Mouse (Mus musculus) forebrain, postnatal 0 days (tissue): ENCODE measurements around the gene Krt36. TPM values are rescaled to one million over a fixed set of nuclear protein-coding genes. Genes with fewer than 3 reads are reported as not detected.

ENCODE experiments used
- ATAC-seq: fragments of 200-750 bp; cut with Nextera tagmentation; 2 replicates; pipeline ENCODE4 v1.8.0; 2017; ENCODE audit warnings: mild to moderate bottlenecking, moderate library complexity
- DNase-seq: peaks from one replicate; pipeline ENCODE4 v3.0.0-alpha.2; 2015
- H3K27ac ChIP-seq: fragments of 300-500 bp; sonication (generic); 2 replicates; pipeline ENCODE4 v1.5.1; 2014; ENCODE audit warnings: low read depth, mild to moderate bottlenecking, antibody characterized with exemption, low read length, moderate library complexity, mixed read lengths
- H3K27me3 ChIP-seq: fragments of 300-500 bp; sonication (generic); 2 replicates; pipeline ENCODE4 v1.6.1; 2014; ENCODE audit warnings: mild to moderate bottlenecking, low read length, mixed read lengths; ENCODE audit not compliant: insufficient read depth
- H3K36me3 ChIP-seq: fragments of 300-500 bp; sonication (generic); 2 replicates; pipeline ENCODE4 v1.6.1; 2014; ENCODE audit warnings: mild to moderate bottlenecking, moderate library complexity; ENCODE audit not compliant: insufficient read depth
- H3K4me1 ChIP-seq: fragments of 300-500 bp; sonication (generic); 2 replicates; pipeline ENCODE4 v1.6.1; 2014; ENCODE audit warnings: antibody characterized with exemption; ENCODE audit not compliant: insufficient read depth
- H3K4me2 ChIP-seq: fragments of 300-500 bp; sonication (generic); 2 replicates; pipeline ENCODE4 v1.6.1; 2014; ENCODE audit warnings: low read depth, mild to moderate bottlenecking, moderate library complexity
- H3K4me3 ChIP-seq: fragments of 300-500 bp; sonication (generic); 2 replicates; pipeline ENCODE4 v1.5.1; 2014; ENCODE audit warnings: low read depth, low read length, mixed read lengths
- H3K9ac ChIP-seq: fragments of 300-500 bp; sonication (generic); 2 replicates; pipeline ENCODE4 v1.6.1; 2014; ENCODE audit warnings: mild to moderate bottlenecking
- H3K9me3 ChIP-seq: fragments of 300-500 bp; sonication (generic); 2 replicates; pipeline ENCODE4 v1.6.1; 2016; ENCODE audit warnings: low read length
- CTCF ChIP-seq: sonication (generic); IDR thresholded peaks from 2 replicates; pipeline ENCODE4 v1.5.1; 2016; ENCODE audit warnings: antibody characterized with exemption, control low read depth, low read depth
- WGBS: fragments of 180-500 bp; shearing (Covaris S2); extraction: QIAGEN DNeasy Blood & Tissue Kit; methylation state at CpG from one replicate; pipeline ENCODE4 v1.1.7; 2014; 5-methylcytosine and 5-hydroxymethylcytosine counted together
- polyA plus RNA-seq: library from polyadenylated mRNA; unstranded; fragments of >200 nt; fragmentation: Nextera tagmentation; extraction: Ambion mirVana; gene quantifications from 2 replicates; pipeline ENCODE4 v1.2.1, GENCODE M21; 2015
- total RNA-seq: library from RNA; depleted of rRNA; stranded (reverse); fragments of >200 nt; gene quantifications from 2 replicates; pipeline ENCODE4 v1.2.3, GENCODE M21; 2014; rRNA removed

The Krt36 gene
- total and polyA plus RNA-seq, 2 experiments from 2014 or later = not detected

DNA sequence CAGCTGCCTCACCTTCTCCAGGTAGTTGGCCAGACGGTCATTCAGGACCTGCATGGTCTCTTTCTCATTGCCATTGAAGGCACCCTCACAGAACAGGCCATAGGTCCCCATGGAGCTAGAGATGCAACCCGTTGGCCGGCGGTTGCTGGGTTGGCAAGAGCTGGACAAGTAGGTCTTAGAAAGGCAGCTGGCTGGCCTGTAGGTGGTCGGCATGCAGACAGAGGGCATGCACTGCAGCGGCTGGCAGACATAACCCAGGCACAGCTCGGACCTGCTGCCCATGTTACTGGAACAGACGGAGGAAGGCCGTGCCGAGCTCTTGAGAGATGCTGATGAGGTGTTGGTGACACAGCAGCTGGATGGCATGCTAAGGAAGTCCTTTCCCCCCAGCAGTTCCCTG is 17.6 kb downstream of the Krt36 start, which contains the start of gene Krt32:
Gene Krt32, minus strand, starts transcription at position 366 of the 400 bp plus-strand sequence.
- H3K27me3 ChIP-seq = no peaks in the 10 kb centered on the region
- no peak for TF ChIP-seq CTCF
- DNase-seq (no peak), ATAC-seq (no peak)
- no peaks in the 10 kb centered on the region for H3K36me3 ChIP-seq
- H3K27ac ChIP-seq = no peak within 1 kb of the TSS
- H3K4me2 ChIP-seq = no peak within 1 kb of the TSS
- H3K4me3 ChIP-seq = no peak within 1 kb of the TSS
- no peaks in the 10 kb centered on the region for H3K4me1 ChIP-seq
- no peaks in the 10 kb centered on the region for H3K9me3 ChIP-seq
- 96% methylated on average over 10 of the region's 10 CpGs for WGBS
- H3K9ac ChIP-seq = no peak within 1 kb of the TSS

DNA sequence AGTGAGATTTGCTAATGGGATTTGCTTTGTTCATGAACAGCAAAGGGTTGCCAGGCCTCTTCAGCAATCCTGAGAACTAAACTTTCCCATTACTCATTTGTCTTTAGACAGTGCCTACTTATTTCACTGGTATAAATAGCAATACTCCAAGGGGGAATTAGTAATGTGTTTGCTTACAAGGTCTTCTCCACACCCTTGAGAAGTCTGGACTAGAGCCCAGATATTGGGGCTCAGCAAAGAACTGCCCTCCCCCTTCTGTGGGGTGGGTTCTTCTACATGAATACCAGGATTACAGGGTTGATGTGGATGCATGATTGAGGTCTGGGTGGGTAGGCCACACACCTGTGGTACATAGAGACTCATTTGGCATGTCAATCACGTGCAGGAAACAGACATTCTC is 31.6 kb downstream of the Krt36 start:
- Histone ChIP-seq H3K4me3 (no peak overlapping the region), H3K27ac (no peak overlapping the region), H3K9ac (no peak overlapping the region), H3K27me3 (no peaks in the 10 kb centered on the region), H3K36me3 (no peaks in the 10 kb centered on the region), H3K9me3 (no peaks in the 10 kb centered on the region), H3K4me2 (no peak overlapping the region), H3K4me1 (no peaks in the 10 kb centered on the region)
- no peak for DNase-seq
- no peak for TF ChIP-seq CTCF
- WGBS = 63% methylated on average over 1 of the region's 1 CpGs
- ATAC-seq = no peak

DNA sequence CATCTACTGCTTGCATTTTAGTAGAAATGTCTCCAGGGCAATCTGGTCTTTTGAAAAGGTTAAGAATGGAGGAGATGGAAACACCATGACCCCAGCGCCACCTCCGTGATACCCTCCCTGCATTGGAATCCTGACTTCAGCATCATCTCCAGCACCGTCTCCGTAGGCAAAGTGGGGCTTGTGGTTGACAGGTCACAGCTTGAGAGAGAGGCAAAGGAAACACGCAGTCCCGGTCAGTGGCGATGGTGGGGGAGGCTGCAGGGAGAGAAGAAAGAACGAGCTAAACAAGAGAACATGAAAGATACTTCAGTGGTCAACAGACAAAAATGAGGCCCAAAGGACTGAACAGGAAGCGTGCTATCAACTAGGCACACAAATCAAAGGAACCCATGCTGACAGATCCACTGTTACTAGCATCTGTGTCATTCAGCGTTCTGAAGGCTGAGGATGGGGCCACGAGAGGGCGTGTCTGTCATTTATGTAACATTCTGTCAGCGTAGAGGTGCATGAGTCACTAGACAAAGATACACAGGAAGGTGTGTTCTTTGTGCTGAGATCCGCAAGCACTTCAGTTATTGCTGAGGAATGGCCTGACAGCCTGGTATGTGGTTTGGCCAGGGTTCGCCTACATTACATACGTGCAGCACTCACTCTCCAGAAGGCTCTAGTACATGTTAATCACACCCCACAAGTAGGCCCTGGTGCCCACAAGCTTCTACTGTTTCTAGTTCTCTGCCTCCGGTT is 38.0 kb downstream of the Krt36 start:
- no peak for DNase-seq
- WGBS = 89% methylated on average over 17 of the region's 17 CpGs
- H3K36me3 ChIP-seq = no peaks in the 10 kb centered on the region
- no peak overlapping the region for H3K4me2 ChIP-seq
- H3K9me3 ChIP-seq = no peaks in the 10 kb centered on the region
- no peak overlapping the region for H3K4me3 ChIP-seq
- no peak overlapping the region for H3K27ac ChIP-seq
- H3K27me3 ChIP-seq = no peaks in the 10 kb centered on the region
- no peak for ATAC-seq
- no peak for TF ChIP-seq CTCF
- no peak overlapping the region for H3K9ac ChIP-seq
- H3K4me1 ChIP-seq = no peaks in the 10 kb centered on the region

DNA sequence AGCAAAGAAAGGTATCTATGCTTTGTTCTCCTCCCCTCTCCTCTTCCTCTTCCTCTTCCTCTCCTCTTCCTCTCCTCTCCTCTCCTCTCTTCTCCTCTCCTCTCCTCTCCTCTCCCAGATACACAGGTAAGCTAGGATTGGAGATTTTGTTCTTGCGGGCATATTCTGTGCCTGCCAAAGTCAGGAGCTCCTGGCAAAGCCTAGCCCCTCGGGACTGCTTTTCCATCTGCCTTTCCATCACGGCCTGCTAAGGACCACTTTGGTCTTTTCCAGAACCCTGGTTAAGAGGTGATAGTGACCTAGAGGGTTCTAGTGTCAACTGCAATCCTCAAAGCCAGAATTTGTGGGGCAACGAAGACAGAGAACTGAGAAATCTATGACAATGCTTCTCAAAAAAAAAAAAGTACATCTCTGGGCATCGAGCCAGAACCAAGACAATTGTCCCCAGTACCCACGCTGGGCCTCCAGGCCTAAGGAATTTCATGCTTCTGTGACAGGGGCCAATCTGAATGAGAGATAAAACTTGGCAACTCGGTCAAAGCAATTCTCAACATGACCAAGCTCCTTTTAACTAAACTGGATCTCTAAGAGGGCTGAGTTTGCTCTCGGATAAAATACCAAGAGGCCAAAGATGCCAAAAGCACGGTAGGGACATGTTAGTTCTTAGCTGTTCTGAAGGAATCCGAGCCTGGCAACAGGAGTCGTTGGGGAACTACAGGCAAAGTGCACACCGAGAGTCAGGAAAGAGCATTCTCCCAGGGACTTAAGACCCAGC is 39.0 kb downstream of the Krt36 start:
- Histone ChIP-seq H3K9ac (no peak overlapping the region), H3K36me3 (no peaks in the 10 kb centered on the region), H3K27me3 (no peaks in the 10 kb centered on the region), H3K4me1 (no peaks in the 10 kb centered on the region), H3K27ac (no peak overlapping the region), H3K9me3 (no peaks in the 10 kb centered on the region), H3K4me3 (no peak overlapping the region), H3K4me2 (no peak overlapping the region)
- DNase-seq (no peak), ATAC-seq (no peak)
- no peak for TF ChIP-seq CTCF
- 52% methylated on average over 12 of the region's 12 CpGs for WGBS

DNA sequence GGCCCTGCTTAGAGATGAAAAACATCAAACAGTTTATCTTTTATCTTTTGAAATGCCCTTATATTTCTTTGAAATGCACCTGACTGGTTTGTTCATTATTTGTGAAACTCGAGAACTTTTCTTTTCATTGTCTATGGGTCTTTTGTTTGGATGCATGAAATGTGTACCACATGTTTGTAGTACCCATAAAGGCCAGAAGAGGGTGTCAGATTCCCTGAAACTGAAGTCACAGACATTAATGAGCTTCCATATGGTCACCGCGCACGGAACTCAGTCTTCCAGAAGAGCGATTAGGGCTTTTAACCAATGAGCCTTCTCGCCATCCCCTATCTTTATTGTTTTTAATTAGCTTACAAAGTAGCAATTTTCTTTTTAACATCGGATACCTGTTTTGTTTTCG is 46.6 kb downstream of the Krt36 start:
- H3K4me2 ChIP-seq = no peak overlapping the region
- H3K27me3 ChIP-seq = no peaks in the 10 kb centered on the region
- no peak overlapping the region for H3K27ac ChIP-seq
- DNase-seq (no peak), ATAC-seq (no peak)
- no peaks in the 10 kb centered on the region for H3K4me1 ChIP-seq
- no peaks in the 10 kb centered on the region for H3K9me3 ChIP-seq
- no peak overlapping the region for H3K9ac ChIP-seq
- H3K4me3 ChIP-seq = no peak overlapping the region
- 0 out of 2 replicates have a peak, but pooled peaks have one; percentile 25 for TF ChIP-seq CTCF
- 56% methylated on average over 8 of the region's 8 CpGs for WGBS
- H3K36me3 ChIP-seq = no peaks in the 10 kb centered on the region

DNA sequence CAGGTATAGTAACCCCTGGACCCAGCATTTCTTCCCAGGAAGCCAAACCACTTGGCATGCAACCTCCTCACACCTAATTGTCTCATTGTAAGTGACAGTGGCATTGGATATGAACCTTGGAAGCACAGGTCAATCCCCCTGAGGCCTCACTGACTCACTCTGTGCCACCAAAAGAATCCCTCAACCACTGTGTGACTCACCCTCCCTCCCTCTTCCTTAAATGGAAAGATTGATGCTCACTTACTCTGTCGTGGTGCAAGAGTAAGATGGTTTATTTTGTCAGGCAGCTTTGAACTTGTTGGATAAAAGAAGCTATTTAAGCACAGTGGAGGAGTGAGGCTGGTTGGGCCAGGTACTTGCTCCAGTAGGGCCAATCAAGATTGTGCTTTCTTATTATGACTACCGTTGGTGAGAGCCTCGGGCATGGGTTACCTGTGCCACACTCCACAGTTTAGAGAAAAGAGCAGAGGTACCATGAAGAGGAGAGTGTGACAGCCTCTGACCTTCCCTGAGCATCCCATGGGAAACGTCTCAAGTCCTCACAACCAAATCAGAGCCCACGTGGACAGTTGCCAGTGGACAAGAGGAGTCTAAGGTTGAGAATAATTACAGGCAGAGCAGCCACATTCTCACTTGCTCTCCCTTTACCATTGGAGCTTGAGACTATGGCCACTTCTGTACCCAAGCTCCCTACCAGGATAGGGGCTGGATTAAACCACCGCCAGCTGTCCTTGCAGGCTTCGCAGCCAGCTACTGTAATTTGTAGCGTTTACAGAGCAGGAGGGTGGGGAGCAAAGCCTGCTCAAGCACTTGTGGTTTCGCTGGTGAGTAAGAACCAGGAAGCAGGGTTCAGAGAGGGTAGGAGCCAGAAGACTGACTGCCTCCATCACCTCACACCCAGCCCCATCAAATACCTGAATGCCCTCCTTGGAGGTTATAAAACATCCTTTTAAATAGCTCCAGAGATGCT is 49.5 kb downstream of the Krt36 start:
- no peak overlapping the region for H3K9ac ChIP-seq
- no peaks in the 10 kb centered on the region for H3K36me3 ChIP-seq
- H3K27ac ChIP-seq = no peak overlapping the region
- no peak for DNase-seq
- no peak overlapping the region for H3K4me2 ChIP-seq
- WGBS = 77% methylated on average over 9 of the region's 9 CpGs
- H3K27me3 ChIP-seq = no peaks in the 10 kb centered on the region
- no peak for ATAC-seq
- no peak overlapping the region for H3K4me3 ChIP-seq
- no peaks in the 10 kb centered on the region for H3K4me1 ChIP-seq
- no peak for TF ChIP-seq CTCF
- H3K9me3 ChIP-seq = no peaks in the 10 kb centered on the region

Other genes starting within 250 kb of the Krt36 start
- not detected in 2 replicates for gene Gm11568, start 247.7 kb downstream of the Krt36 start, total RNA-seq
- gene Gm11568, start 247.7 kb downstream of the Krt36 start, polyA plus RNA-seq = not detected in 2 replicates
- not detected in 2 replicates for gene Gm11559, start 241.2 kb downstream of the Krt36 start, total RNA-seq
- not detected in 2 replicates for gene Gm11559, start 241.2 kb downstream of the Krt36 start, polyA plus RNA-seq
- gene Krtap9-1, start 232.2 kb downstream of the Krt36 start, total RNA-seq = not detected in 2 replicates
- not detected in 2 replicates for gene Krtap9-1, start 232.2 kb downstream of the Krt36 start, polyA plus RNA-seq
- gene Gm11567, start 226.4 kb downstream of the Krt36 start, total RNA-seq = not detected in 2 replicates
- gene Gm11567, start 226.4 kb downstream of the Krt36 start, polyA plus RNA-seq = not detected in 2 replicates
- not detected in 2 replicates for gene Krtap31-1, start 197.7 kb downstream of the Krt36 start, total RNA-seq
- gene Krtap31-1, start 197.7 kb downstream of the Krt36 start, polyA plus RNA-seq = not detected in 2 replicates
- gene Gm11565, start 190.9 kb downstream of the Krt36 start, total RNA-seq = not detected in 2 replicates
- not detected in 2 replicates for gene Gm11565, start 190.9 kb downstream of the Krt36 start, polyA plus RNA-seq
- not detected in 2 replicates for gene Krtap31-2, start 169.3 kb downstream of the Krt36 start, total RNA-seq
- not detected in 2 replicates for gene Krtap31-2, start 169.3 kb downstream of the Krt36 start, polyA plus RNA-seq
- gene Krtap9-5, start 157.2 kb downstream of the Krt36 start, total RNA-seq = not detected in 2 replicates
- not detected in 2 replicates for gene Krtap9-5, start 157.2 kb downstream of the Krt36 start, polyA plus RNA-seq
- not detected in 2 replicates for gene Krtap29-1, start 126.6 kb downstream of the Krt36 start, total RNA-seq
- gene Krtap29-1, start 126.6 kb downstream of the Krt36 start, polyA plus RNA-seq = not detected in 2 replicates
- not detected in 2 replicates for gene Krtap16-1, start 119.0 kb downstream of the Krt36 start, total RNA-seq
- gene Krtap16-1, start 119.0 kb downstream of the Krt36 start, polyA plus RNA-seq = not detected in 2 replicates
- gene Krtap17-1, start 111.6 kb downstream of the Krt36 start, total RNA-seq = not detected in 2 replicates
- gene Krtap17-1, start 111.6 kb downstream of the Krt36 start, polyA plus RNA-seq = 0.26 and 0.98 TPM in 2 replicates
- 0.15 TPM in 1 of 2 replicates, not detected in the other for gene Krt33a, start 89.4 kb downstream of the Krt36 start, total RNA-seq
- not detected in 2 replicates for gene Krt33a, start 89.4 kb downstream of the Krt36 start, polyA plus RNA-seq
- not detected in 2 replicates for gene Krt33b, start 75.8 kb downstream of the Krt36 start, total RNA-seq
- not detected in 2 replicates for gene Krt33b, start 75.8 kb downstream of the Krt36 start, polyA plus RNA-seq
- not detected in 2 replicates for gene Krt34, start 64.1 kb downstream of the Krt36 start, total RNA-seq
- 0.10 TPM in 1 of 2 replicates, not detected in the other for gene Krt34, start 64.1 kb downstream of the Krt36 start, polyA plus RNA-seq
- not detected in 2 replicates for gene Krt31, start 55.1 kb downstream of the Krt36 start, total RNA-seq
- gene Krt31, start 55.1 kb downstream of the Krt36 start, polyA plus RNA-seq = not detected in 2 replicates
- gene Krt32, start 17.4 kb downstream of the Krt36 start, total RNA-seq = not detected in 2 replicates
- gene Krt32, start 17.4 kb downstream of the Krt36 start, polyA plus RNA-seq = not detected in 2 replicates
- gene Krt35, start 9.4 kb downstream of the Krt36 start, total RNA-seq = not detected in 2 replicates
- gene Krt35, start 9.4 kb downstream of the Krt36 start, polyA plus RNA-seq = not detected in 2 replicates
- gene Krt13, start 15.9 kb upstream of the Krt36 start, total RNA-seq = not detected in 2 replicates
- 0.31 TPM in 1 of 2 replicates, not detected in the other for gene Krt13, start 15.9 kb upstream of the Krt36 start, polyA plus RNA-seq
- not detected in 2 replicates for gene Krt15, start 30.3 kb upstream of the Krt36 start, total RNA-seq
- gene Krt15, start 30.3 kb upstream of the Krt36 start, polyA plus RNA-seq = 0.17 and 0.47 TPM in 2 replicates
- gene Krt19, start 43.0 kb upstream of the Krt36 start, total RNA-seq = 5.8 and 6.5 TPM in 2 replicates
- 3.8 and 7.0 TPM in 2 replicates for gene Krt19, start 43.0 kb upstream of the Krt36 start, polyA plus RNA-seq
- gene Krt9, start 87.6 kb upstream of the Krt36 start, total RNA-seq = not detected in 2 replicates
- gene Krt9, start 87.6 kb upstream of the Krt36 start, polyA plus RNA-seq = 0.06 TPM in 1 of 2 replicates, not detected in the other
- gene Krt14, start 101.9 kb upstream of the Krt36 start, total RNA-seq = 0.14 and 0.15 TPM in 2 replicates
- gene Krt14, start 101.9 kb upstream of the Krt36 start, polyA plus RNA-seq = 0.63 and 0.88 TPM in 2 replicates
- not detected in 2 replicates for gene Krt16, start 143.3 kb upstream of the Krt36 start, total RNA-seq
- not detected in 2 replicates for gene Krt16, start 143.3 kb upstream of the Krt36 start, polyA plus RNA-seq
- 0.31 TPM in 1 of 2 replicates, not detected in the other for gene Krt17, start 155.4 kb upstream of the Krt36 start, total RNA-seq
- 0.47 and 0.51 TPM in 2 replicates for gene Krt17, start 155.4 kb upstream of the Krt36 start, polyA plus RNA-seq
- gene Krt42, start 164.2 kb upstream of the Krt36 start, total RNA-seq = not detected in 2 replicates
- gene Krt42, start 164.2 kb upstream of the Krt36 start, polyA plus RNA-seq = not detected in 2 replicates
- gene Eif1, start 214.3 kb upstream of the Krt36 start, total RNA-seq = 105 and 115 TPM in 2 replicates
- gene Eif1, start 214.3 kb upstream of the Krt36 start, polyA plus RNA-seq = 1,342 and 1,370 TPM in 2 replicates
- not detected in 2 replicates for gene Gast, start 228.8 kb upstream of the Krt36 start, total RNA-seq
- gene Gast, start 228.8 kb upstream of the Krt36 start, polyA plus RNA-seq = 0.48 and 0.51 TPM in 2 replicates